Mouse (Mus musculus): ENCODE measurements at regions not wholly inside any gene's neighbourhood (a gene's known extent, or its start where the extent isn't known, plus 50 kb on each side); places are given as distances from the start of the nearest gene placed in this dataset.

DNA sequence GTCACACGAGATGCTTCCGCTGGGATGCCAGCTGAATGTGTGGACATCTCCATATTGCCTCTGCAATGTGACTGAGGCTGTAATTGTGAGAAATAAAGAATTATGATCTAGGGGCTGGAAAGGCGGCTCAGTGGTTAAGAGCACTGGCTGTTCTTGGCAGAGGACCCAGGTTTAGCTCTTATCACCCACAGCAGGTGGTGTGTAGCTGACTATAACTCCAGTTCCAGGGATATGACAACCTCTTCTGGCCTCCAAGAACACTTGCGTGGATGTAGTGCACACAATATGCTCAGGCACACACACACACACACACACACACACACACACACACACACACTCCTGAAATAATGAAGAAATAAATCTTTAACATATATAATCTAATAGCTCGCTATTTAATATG lies 232.7 kb upstream of the Kcnab2 start:
- TF ChIP-seq USF1 (IDR thresholded peaks at IDR 0.05; ENCODE audit: low read depth, low read length) (no peak), CHD2 (IDR thresholded peaks at IDR 0.05; ENCODE audit: low read length) (no peak), BHLHE40 (IDR thresholded peaks at IDR 0.05; ENCODE audit: borderline replicate concordance, low read depth, low read length) (no peak), ZKSCAN1 (IDR thresholded peaks at IDR 0.05; ENCODE audit: low read depth, low read length) (no peak), POLR2A (IDR thresholded peaks at IDR 0.05; ENCODE audit: control insufficient read depth in 1 of 2, insufficient read depth in 1 of 2, low read depth in 1 of 2, low read length in 2 of 2, poor library complexity in 1 of 2) (no peak), ZNF384 (IDR thresholded peaks at IDR 0.05; ENCODE audit: low read depth, low read length) (no peak), SMC3 (IDR thresholded peaks at IDR 0.05; ENCODE audit: low read depth, low read length) (no peak), MAFK (IDR thresholded peaks at IDR 0.05; ENCODE audit: borderline replicate concordance, low read depth, low read length) (no peak), CTCF (IDR thresholded peaks at IDR 0.05 in 2 of 3, conservative IDR thresholded peaks at IDR 0.05 in 1 of 3; ENCODE audit: control insufficient read depth in 1 of 3, insufficient read depth in 1 of 3, low read depth in 2 of 3, low read length in 3 of 3, poor library complexity in 1 of 3, severe bottlenecking in 1 of 3) (no peak), NELFE (IDR thresholded peaks at IDR 0.05; ENCODE audit: low read depth, low read length) (no peak), MXI1 (IDR thresholded peaks at IDR 0.05; ENCODE audit: low read depth, low read length) (no peak)
